Mouse (Mus musculus) lung, embryonic 14.5 days (tissue): Measurements from ENCODE around the gene Cdsn. TPM values are rescaled to one million over a fixed set of nuclear protein-coding genes. Genes with fewer than 3 reads are reported as not detected.

Experiments used
- ATAC-seq: fragments of 200-750 bp; cut with Nextera tagmentation; 2 replicates; pipeline ENCODE4 v1.8.0; 2017; ENCODE audit warnings: mild to moderate bottlenecking, moderate TSS enrichment, moderate library complexity; ENCODE audit not compliant: insufficient read depth
- DNase-seq: peaks from one replicate; pipeline ENCODE4 v3.0.0-alpha.2; 2015
- H3K27ac ChIP-seq: fragments of 300-500 bp; sonication (generic); 2 replicates; pipeline ENCODE4 v1.5.1; 2014; ENCODE audit warnings: low read depth, mild to moderate bottlenecking, moderate library complexity
- H3K27me3 ChIP-seq: fragments of 300-500 bp; sonication (generic); 2 replicates; pipeline ENCODE4 v1.6.1; 2014; ENCODE audit warnings: low read length, control low read depth; ENCODE audit not compliant: insufficient read depth
- H3K36me3 ChIP-seq: fragments of 300-500 bp; sonication (generic); 2 replicates; pipeline ENCODE4 v1.6.1; 2014; ENCODE audit warnings: control low read depth; ENCODE audit not compliant: insufficient read depth
- H3K4me1 ChIP-seq: fragments of 300-500 bp; sonication (generic); 2 replicates; pipeline ENCODE4 v1.6.1; 2014; ENCODE audit warnings: antibody characterized with exemption, control low read depth; ENCODE audit not compliant: insufficient read depth
- H3K4me2 ChIP-seq: fragments of 300-500 bp; sonication (generic); 2 replicates; pipeline ENCODE4 v1.6.1; 2014; ENCODE audit warnings: mild to moderate bottlenecking
- H3K4me3 ChIP-seq: fragments of 300-500 bp; sonication (generic); 2 replicates; pipeline ENCODE4 v1.5.1; 2014; ENCODE audit warnings: low read depth, low read length
- H3K9ac ChIP-seq: fragments of 300-500 bp; sonication (generic); 2 replicates; pipeline ENCODE4 v1.6.1; 2014
- H3K9me3 ChIP-seq: fragments of 300-500 bp; sonication (generic); 2 replicates; pipeline ENCODE4 v1.6.1; 2016; ENCODE audit warnings: low read depth, low read length, control low read depth
- CTCF ChIP-seq: IDR thresholded peaks from 2 replicates; pipeline ENCODE4 v1.5.1; 2016; ENCODE audit warnings: antibody characterized with exemption, low read depth
- WGBS: fragments of 180-500 bp; shearing (Covaris S2); extraction: QIAGEN DNeasy Blood & Tissue Kit; methylation state at CpG from one replicate; pipeline ENCODE4 v1.1.7; 2014; 5-methylcytosine and 5-hydroxymethylcytosine counted together
- polyA plus RNA-seq: library from polyadenylated mRNA; unstranded; fragments of >200 nt; fragmentation: Nextera tagmentation; extraction: Ambion mirVana; gene quantifications from 2 replicates; pipeline ENCODE4 v1.2.1, GENCODE M21; 2014

Cdsn gene
- polyA plus RNA-seq, 1 experiment from 2014 or later: 0.07 TPM

- Histone ChIP-seq H3K27me3 (peaks cover 24% of the 10 kb centered on the region), H3K27ac (no peak overlapping the region), H3K9me3 (no peaks in the 10 kb centered on the region), H3K4me3 (peak overlapping the region; percentile 17), H3K36me3 (no peaks in the 10 kb centered on the region), H3K4me2 (peak overlapping the region; percentile 51), H3K4me1 (no peaks in the 10 kb centered on the region), H3K9ac (no peak overlapping the region)
- TF ChIP-seq CTCF: no peak
- ATAC-seq (peak; percentile 52; the same call in 1 of the 2 replicates), DNase-seq (peak; percentile 31)
- 1% methylated on average over 28 of the region's 28 CpGs for WGBS
Observed at GRCm38 (mm10) chr17:35569091-35569944, 17.4 kb downstream of the Cdsn start.

GRCm38 (mm10) chr17:35570836-35571235 lies 18.9 kb downstream of the Cdsn start:
- Histone ChIP-seq H3K9ac (no peak overlapping the region), H3K4me3 (no peak overlapping the region), H3K4me2 (no peak overlapping the region), H3K27ac (no peak overlapping the region), H3K9me3 (no peaks in the 10 kb centered on the region), H3K27me3 (peaks cover 28% of the 10 kb centered on the region), H3K4me1 (no peaks in the 10 kb centered on the region), H3K36me3 (no peaks in the 10 kb centered on the region)
- 75% methylated on average over 14 of the region's 14 CpGs for WGBS
- TF ChIP-seq CTCF: no peak
- DNase-seq (no peak), ATAC-seq (no peak)

GRCm38 (mm10) chr17:35571477-35571876 lies 19.5 kb downstream of the Cdsn start:
- H3K27ac ChIP-seq: no peak overlapping the region
- H3K9ac ChIP-seq: no peak overlapping the region
- TF ChIP-seq CTCF: peak; percentile 16; the same call in 1 of the 2 replicates
- no peak for DNase-seq
- no peak for ATAC-seq
- H3K9me3 ChIP-seq: no peaks in the 10 kb centered on the region
- WGBS: 87% methylated on average over 7 of the region's 7 CpGs
- H3K27me3 ChIP-seq: peaks cover 28% of the 10 kb centered on the region
- no peak overlapping the region for H3K4me3 ChIP-seq
- no peak overlapping the region for H3K4me2 ChIP-seq
- no peaks in the 10 kb centered on the region for H3K36me3 ChIP-seq
- no peaks in the 10 kb centered on the region for H3K4me1 ChIP-seq

GRCm38 (mm10) chr17:35578211-35578610 lies 26.3 kb downstream of the Cdsn start:
- H3K4me1 ChIP-seq: no peaks in the 10 kb centered on the region
- peak; percentile 95 for DNase-seq
- peak; percentile 100 for TF ChIP-seq CTCF
- H3K4me2 ChIP-seq: no peak overlapping the region
- H3K9ac ChIP-seq: no peak overlapping the region
- no peak overlapping the region for H3K27ac ChIP-seq
- 0 out of 2 replicates have a peak, but pooled peaks cover 4% of the 10 kb centered on the region for H3K27me3 ChIP-seq
- H3K36me3 ChIP-seq: no peaks in the 10 kb centered on the region
- ATAC-seq: no peak
- H3K9me3 ChIP-seq: no peaks in the 10 kb centered on the region
- no peak overlapping the region for H3K4me3 ChIP-seq
- 19% methylated on average over 6 of the region's 6 CpGs for WGBS

GRCm38 (mm10) chr17:35582900-35583299 lies 31.0 kb downstream of the Cdsn start:
- no peaks in the 10 kb centered on the region for H3K27me3 ChIP-seq
- no peak overlapping the region for H3K27ac ChIP-seq
- H3K4me1 ChIP-seq: no peaks in the 10 kb centered on the region
- H3K36me3 ChIP-seq: no peaks in the 10 kb centered on the region
- WGBS: 81% methylated on average over 1 of the region's 1 CpGs
- H3K9ac ChIP-seq: no peak overlapping the region
- ATAC-seq: no peak
- H3K4me3 ChIP-seq: no peak overlapping the region
- no peak overlapping the region for H3K4me2 ChIP-seq
- no peaks in the 10 kb centered on the region for H3K9me3 ChIP-seq
- peak; percentile 72 for TF ChIP-seq CTCF
- peak; percentile 35 for DNase-seq

- TF ChIP-seq CTCF: peak; percentile 87
- peak overlapping the region; percentile 7; the same call in 1 of the 2 replicates for H3K4me2 ChIP-seq
- H3K9ac ChIP-seq: no peak overlapping the region
- no peaks in the 10 kb centered on the region for H3K4me1 ChIP-seq
- H3K36me3 ChIP-seq: no peaks in the 10 kb centered on the region
- no peak overlapping the region for H3K27ac ChIP-seq
- WGBS: 11% methylated on average over 16 of the region's 16 CpGs
- H3K4me3 ChIP-seq: no peak overlapping the region
- peak; percentile 93 for DNase-seq
- ATAC-seq: peak; percentile 66
- no peaks in the 10 kb centered on the region for H3K27me3 ChIP-seq
- H3K9me3 ChIP-seq: no peaks in the 10 kb centered on the region
Observed at GRCm38 (mm10) chr17:35584330-35584937, 32.5 kb downstream of the Cdsn start.

- no peaks in the 10 kb centered on the region for H3K4me1 ChIP-seq
- ATAC-seq: no peak
- H3K4me3 ChIP-seq: no peak overlapping the region
- no peaks in the 10 kb centered on the region for H3K36me3 ChIP-seq
- H3K9me3 ChIP-seq: no peaks in the 10 kb centered on the region
- no peak overlapping the region for H3K4me2 ChIP-seq
- no peak overlapping the region for H3K9ac ChIP-seq
- H3K27me3 ChIP-seq: no peaks in the 10 kb centered on the region
- H3K27ac ChIP-seq: no peak overlapping the region
- 77% methylated on average over 1 of the region's 1 CpGs for WGBS
- no peak for DNase-seq
- TF ChIP-seq CTCF: peak; percentile 27
Observed at GRCm38 (mm10) chr17:35587291-35587690, 35.4 kb downstream of the Cdsn start.
